ENCODE assay signal across 7 mouse cellular contexts in the genomic region with DNA sequence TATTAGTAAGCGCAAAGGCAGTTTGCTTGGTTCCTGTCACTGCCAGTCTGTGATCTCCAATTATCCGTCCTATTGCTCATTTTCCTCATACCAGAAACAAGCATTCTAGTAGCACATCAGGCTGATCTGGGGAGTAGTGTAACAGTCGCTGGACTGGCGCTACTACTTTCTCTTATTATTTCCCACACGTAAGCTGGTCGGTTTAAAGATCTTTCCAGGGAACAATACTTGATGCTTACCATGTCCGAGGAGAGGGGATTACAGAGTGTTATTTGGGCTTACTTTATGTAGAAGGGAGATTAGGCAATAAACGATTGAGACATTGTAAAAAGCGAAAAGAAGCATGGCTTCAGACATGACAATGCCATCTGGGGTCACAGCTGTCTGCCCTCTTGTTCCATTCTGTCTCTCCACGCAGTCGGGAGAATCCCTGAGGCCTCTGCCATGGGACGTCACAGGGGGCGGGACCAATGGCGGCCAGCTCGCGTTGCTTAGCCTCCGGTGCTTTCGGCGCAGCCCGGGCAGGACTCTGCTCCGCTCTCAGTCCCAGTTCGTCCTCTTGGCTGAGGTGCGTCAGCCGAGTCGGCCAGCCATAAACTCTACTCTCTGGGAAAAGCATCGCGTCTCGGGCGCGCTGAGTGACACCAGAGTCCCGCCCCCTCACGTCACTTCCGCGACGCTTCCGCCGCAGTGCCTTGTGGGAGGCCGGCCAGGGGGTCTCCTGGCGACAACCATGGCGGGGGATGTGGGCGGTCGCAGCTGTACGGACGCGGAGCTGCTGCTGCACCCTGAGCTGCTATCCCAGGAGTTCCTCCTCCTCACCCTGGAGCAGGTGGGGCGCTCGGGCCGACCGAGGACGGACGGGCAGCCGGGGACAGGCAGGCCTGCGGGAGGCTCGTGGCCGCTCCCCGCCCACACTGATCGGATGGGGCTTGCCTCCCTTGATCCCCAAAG. TPM values are rescaled to one million over a fixed set of nuclear protein-coding genes. Genes with fewer than 3 reads are reported as not detected.
DNase-seq lines count a peak whose midpoint lies in the region; ATAC-seq lines count a peak whose summit lies in the region.

A gene (minus strand): TSS at position 607 of the 954 bp plus-strand sequence.
A gene (plus strand): TSS at position 680 of the 954 bp plus-strand sequence.

- no peaks in the 10 kb centered on the region for H3K9me3 ChIP-seq in intestine, embryonic 14.5 days (ENCODE audit: control insufficient read depth, low read length)
- H3K9me3 ChIP-seq in midbrain, embryonic 10.5 days (replicated peaks), result no peaks in the 10 kb centered on the region

- H3K27me3 ChIP-seq in intestine, embryonic 14.5 days (replicated peaks; ENCODE audit: control insufficient read depth, insufficient read depth, low read length), result no peaks in the 10 kb centered on the region
- peaks cover 22% of the 10 kb centered on the region; the same call in 1 of the 2 replicates for H3K27me3 ChIP-seq in midbrain, embryonic 10.5 days (ENCODE audit: low read depth, poor library complexity, severe bottlenecking)

- peak within 1 kb of the TSS; percentile 100 for H3K27ac ChIP-seq in intestine, embryonic 14.5 days (ENCODE audit: low read depth)
- peak within 1 kb of the TSS; percentile 95 for H3K27ac ChIP-seq in midbrain, embryonic 10.5 days (replicated peaks)

- peak within 1 kb of the TSS; percentile 63 for H3K4me2 ChIP-seq in intestine, embryonic 14.5 days (ENCODE audit: low read length)

- H3K9ac ChIP-seq in intestine, embryonic 14.5 days (ENCODE audit: low read length), result peak within 1 kb of the TSS; percentile 85

- H3K36me3 ChIP-seq in intestine, embryonic 14.5 days (ENCODE audit: control insufficient read depth, insufficient read depth, low read length), result 0 out of 2 replicates have a peak, but pooled peaks cover 8% of the 10 kb centered on the region
- H3K36me3 ChIP-seq in midbrain, embryonic 10.5 days, result peaks cover 24% of the 10 kb centered on the region

- intact Hi-C loops in left cerebral cortex, postnatal 25 days (cut with DNase I), result loop anchor here (10.0 kb wide), 1 partner anchor 726 kb away; a partner anchor contains a TSS

- H3K4me3 ChIP-seq in intestine, embryonic 14.5 days (ENCODE audit: low read depth, low read length), result peak within 1 kb of the TSS; percentile 98
- H3K4me3 ChIP-seq in midbrain, embryonic 10.5 days, result peak within 1 kb of the TSS; percentile 92

- DNase-seq in adrenal gland, adult 18-20 months (ENCODE audit: low spot score in 2 of 2), result peak; percentile 92 to 93
- DNase-seq in embryo, embryonic 11 days, result peak; percentile 96
- peak; percentile 88 for DNase-seq in gastrocnemius, postnatal 25 days
- DNase-seq in intestine, embryonic 14.5 days (ENCODE audit: low spot score), result peak; percentile 98
- DNase-seq in left cerebral cortex, postnatal 25 days (ENCODE audit: low spot score in 2 of 2), result peak; percentile 94
- peak; percentile 95 for DNase-seq in midbrain, embryonic 10.5 days (ENCODE audit: low spot score)
- DNase-seq in right cerebral cortex, postnatal 4 days, result peak; percentile 95

- peak; percentile 97 for ATAC-seq in intestine, embryonic 14.5 days (replicated peaks; ENCODE audit: low FRiP score, low TSS enrichment, low read depth)

- WGBS in intestine, embryonic 14.5 days, result under 1% methylated on average over 57 of the region's 57 CpGs
- WGBS in midbrain, embryonic 10.5 days, result under 1% methylated on average over 57 of the region's 57 CpGs

- H3K4me1 ChIP-seq in intestine, embryonic 14.5 days (replicated peaks; ENCODE audit: control insufficient read depth, insufficient read depth, low read length), result peaks cover 7% of the 10 kb centered on the region
- H3K4me1 ChIP-seq in midbrain, embryonic 10.5 days, result peaks cover 21% of the 10 kb centered on the region

RNA-seq across cellular contexts. Expression of the first gene that starts in this region (rescaled TPM):
- 10 to 100 TPM; 26.8 to 31.6 TPM for total RNA-seq in adrenal gland, adult 18-20 months (2021)
- 10 to 100 TPM; 10.2 to 10.5 TPM for total RNA-seq in gastrocnemius, postnatal 25 days (2021)
- 12.6 and 13.4 TPM in 2 replicates for polyA plus RNA-seq in intestine, embryonic 14.5 days (2014; fragmentation: Nextera tagmentation; extraction: Ambion mirVana)
- 10 to 100 TPM; 39.5 to 41.8 TPM for total RNA-seq in left cerebral cortex, postnatal 25 days (2021)
- 13.5 and 14.8 TPM in 2 replicates for polyA plus RNA-seq in midbrain, embryonic 10.5 days (2016; fragmentation: Nextera tagmentation; extraction: Ambion mirVana)

RNA-seq across cellular contexts. Expression of the second gene that starts in this region (rescaled TPM):
- 10 to 100 TPM; 18.8 to 19.4 TPM for total RNA-seq in adrenal gland, adult 18-20 months (2021)
- total RNA-seq in gastrocnemius, postnatal 25 days (2021), result 10 to 100 TPM; 12.4 to 12.9 TPM
- 24.0 and 28.3 TPM in 2 replicates for polyA plus RNA-seq in intestine, embryonic 14.5 days (2014; fragmentation: Nextera tagmentation; extraction: Ambion mirVana)
- total RNA-seq in left cerebral cortex, postnatal 25 days (2021), result 10 to 100 TPM; 22.0 to 22.4 TPM
- polyA plus RNA-seq in midbrain, embryonic 10.5 days (2016; fragmentation: Nextera tagmentation; extraction: Ambion mirVana), result 41.3 and 43.8 TPM in 2 replicates

Comparison
In these comparisons a context has a peak if more than half of its experiments do, and no peak if none do; other contexts are left out.
1. Peak in every context shown above with its lines: DNase-seq, ATAC-seq, H3K4me3 ChIP-seq and H3K27ac ChIP-seq.